Mouse (Mus musculus): ENCODE measurements around the gene Itpka. TPM values are rescaled to one million over a fixed set of nuclear protein-coding genes. Genes with fewer than 3 reads are reported as not detected.

Itpka gene
- total RNA-seq, 2 experiments from 2014 or later, result 0.74 to 1.5 TPM

Other genes starting within 250 kb of the Itpka start
- gene Exd1, start 194.7 kb upstream of the Itpka start, total RNA-seq (2021), result under 1 TPM; 0.07 to 0.37 TPM
- 100 to 1,000 TPM in 1 of 2 experiments, 10 to 100 TPM in 1; 97.5 to 100 TPM for gene Chp1, start 194.6 kb upstream of the Itpka start, total RNA-seq (2021)
- gene Nusap1, start 124.0 kb upstream of the Itpka start, total RNA-seq (2021), result 10 to 100 TPM in 1 of 2 experiments, 1 to 10 TPM in 1; 8.8 to 11.4 TPM
- gene Oip5, start 123.9 kb upstream of the Itpka start, total RNA-seq (2021), result 1 to 10 TPM; 3.7 to 4.4 TPM
- 10 to 100 TPM; 56.6 to 57.6 TPM for gene Ndufaf1, start 79.5 kb upstream of the Itpka start, total RNA-seq (2021)
- 10 to 100 TPM; 24.6 to 27.3 TPM for gene Rtf1, start 67.3 kb upstream of the Itpka start, total RNA-seq (2021)
- under 1 TPM in 1 of 2 experiments, not detected in 1; 0.15 TPM for gene Ltk, start 18.1 kb downstream of the Itpka start, total RNA-seq (2021)
- gene Rpap1, start 45.2 kb downstream of the Itpka start, total RNA-seq (2021), result 10 to 100 TPM; 13.7 to 14.4 TPM
- 1 to 10 TPM; 5.0 to 6.6 TPM for gene Tyro3, start 55.4 kb downstream of the Itpka start, total RNA-seq (2021)
- 10 to 100 TPM; 53.2 to 54.4 TPM for gene Mga, start 154.9 kb downstream of the Itpka start, total RNA-seq (2021)
- gene Mapkbp1, start 230.4 kb downstream of the Itpka start, total RNA-seq (2021), result 10 to 100 TPM; 11.8 to 12.7 TPM